Mouse (Mus musculus): ENCODE measurements around the gene Klf7.

The Klf7 gene

DNA sequence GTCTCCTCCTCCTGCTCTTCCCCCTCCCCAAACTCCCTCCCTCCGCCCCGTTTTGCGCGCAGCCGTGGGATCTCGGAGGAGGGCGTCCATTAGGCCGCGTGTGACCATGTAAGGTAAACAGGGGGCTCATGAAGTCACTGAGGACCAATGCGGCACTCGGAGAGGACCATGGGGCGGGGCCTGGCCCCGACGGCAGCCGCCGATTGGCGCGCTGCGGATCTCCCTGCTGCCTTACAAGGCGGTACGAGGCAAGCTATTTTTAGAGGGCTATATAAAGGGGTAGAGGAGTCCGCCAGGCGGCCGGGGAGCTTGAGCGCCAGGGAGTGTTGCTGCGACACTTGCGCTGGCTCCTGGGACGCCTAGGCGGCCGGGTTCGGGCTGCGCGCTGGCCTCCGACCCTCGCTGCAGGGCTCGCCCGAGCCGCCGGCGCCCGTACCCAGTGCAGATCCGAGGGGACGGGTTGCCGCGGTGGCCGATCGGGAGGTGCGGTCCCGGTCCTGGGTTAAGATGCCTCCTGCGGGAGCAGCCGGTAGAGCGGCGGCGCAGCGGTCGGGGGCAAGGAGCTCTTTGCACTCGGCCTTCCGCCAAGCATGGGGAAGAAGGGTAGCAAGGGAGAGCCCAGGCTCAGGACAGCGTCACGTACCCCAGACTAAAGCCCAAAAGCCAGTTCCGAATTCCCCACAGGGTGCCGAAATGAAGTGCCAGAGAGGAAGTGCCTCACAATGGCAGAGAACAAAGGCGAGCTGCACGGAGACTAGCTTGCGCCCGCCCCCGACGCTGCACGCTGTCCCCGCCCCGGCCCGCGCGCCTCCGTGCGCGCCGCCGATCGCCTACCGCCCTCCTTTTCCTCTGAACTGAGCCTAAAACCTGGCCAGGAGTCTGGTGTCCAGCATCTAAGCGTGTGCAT, at the start of gene Klf7:
Gene Klf7 (minus strand): TSS at position 724 of the 907 bp plus-strand sequence.
- under 1% methylated on average over 82 of the region's 82 CpGs for WGBS

GRCm38 (mm10) chr1:64164526-64165062, 42.5 kb upstream of the Klf7 start:
- 93% methylated on average over 5 of the region's 5 CpGs for WGBS

DNA sequence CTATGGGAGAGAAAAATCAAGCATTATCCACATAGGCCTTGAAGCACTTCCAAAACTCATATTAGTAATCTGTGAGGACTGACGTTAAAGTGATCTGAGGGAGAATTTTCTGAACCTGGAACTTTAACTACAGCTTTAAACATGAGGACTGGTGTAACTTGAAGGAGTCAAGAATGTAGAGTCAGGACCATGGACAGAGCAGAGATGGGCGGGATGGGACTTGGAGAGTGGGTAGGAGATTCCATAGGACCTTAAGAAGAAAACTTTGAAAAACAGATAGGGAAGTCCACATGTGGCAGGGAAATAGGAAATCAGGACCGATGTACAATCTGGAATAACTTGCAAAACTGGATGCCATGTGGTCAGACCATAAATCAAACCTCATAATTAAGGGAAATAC, 36.7 kb upstream of the Klf7 start:
- WGBS: 81% methylated on average over 3 of the region's 3 CpGs

DNA sequence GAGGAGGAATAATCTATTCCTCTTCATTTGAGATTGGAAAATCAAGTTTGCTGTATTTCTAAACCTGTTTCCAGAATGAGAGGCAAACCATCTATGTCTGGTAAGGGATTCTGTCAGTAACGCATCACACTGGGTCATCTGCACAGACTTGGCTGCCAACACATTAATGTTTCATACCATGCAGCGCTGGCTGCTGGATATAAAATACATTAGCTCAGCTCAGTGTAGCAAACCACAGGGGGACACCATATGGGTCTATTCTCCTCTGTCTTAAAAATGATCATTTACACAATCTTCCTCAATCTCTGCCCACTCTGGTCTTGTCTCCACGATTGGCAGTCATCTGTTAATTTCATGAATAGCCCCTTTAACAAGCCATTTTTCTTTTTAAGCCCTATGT, 27.1 kb upstream of the Klf7 start:
- 81% methylated on average over 3 of the region's 3 CpGs for WGBS

DNA sequence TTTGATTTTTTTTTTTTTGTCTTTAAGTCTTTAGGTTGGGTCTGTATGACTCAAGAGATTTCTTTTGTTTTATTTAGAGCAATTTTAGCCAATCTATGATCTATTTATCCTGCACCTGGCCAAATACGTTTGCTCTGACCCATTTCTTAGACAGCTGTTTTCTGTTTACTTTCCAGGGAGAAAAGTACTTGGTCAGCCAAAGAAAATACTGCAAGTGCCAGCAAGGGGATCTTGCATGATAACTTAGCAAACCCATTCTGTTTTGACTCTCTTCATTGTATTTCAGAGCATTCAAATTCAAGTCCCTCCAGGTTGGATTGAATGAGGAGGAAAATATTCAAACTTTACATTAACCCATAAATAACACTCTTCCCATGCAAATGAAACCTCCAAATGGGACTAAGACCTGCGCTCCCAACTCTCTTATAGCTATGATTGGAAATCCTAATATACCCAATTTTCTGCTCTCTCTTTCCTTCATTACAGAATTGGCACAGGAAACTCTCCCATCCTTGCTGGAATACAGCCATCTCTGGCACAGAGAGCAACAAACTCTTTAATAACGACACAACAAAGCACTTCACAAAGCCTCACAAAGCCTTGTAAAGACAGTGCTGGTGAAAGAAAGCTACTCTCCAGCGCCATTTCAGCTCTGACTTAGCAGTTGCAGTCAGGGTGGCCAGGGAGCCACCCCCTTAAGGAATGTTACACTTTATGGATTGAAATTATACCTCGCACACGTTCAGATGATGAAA, 20.8 kb upstream of the Klf7 start:
- WGBS: 48% methylated on average over 6 of the region's 6 CpGs

DNA sequence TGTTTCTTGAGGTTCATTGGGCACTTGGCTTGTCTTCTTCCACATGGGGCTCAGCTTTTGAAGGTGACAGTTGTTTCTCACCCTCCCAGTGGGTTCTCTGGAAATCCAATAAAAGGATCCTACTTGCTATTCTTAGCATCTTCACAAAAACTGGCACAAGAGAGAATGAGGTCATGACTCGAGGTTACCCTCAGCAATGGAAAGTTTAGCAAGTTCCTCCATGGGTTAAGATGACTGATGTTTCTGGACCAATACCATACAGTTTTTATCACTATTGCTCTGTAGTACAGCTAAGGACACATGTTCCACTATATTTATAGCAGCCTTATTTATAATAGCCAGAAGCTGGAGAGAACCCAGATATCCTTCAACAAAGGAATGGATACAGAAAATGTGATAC, 12.4 kb upstream of the Klf7 start:
- 77% methylated on average over 1 of the region's 1 CpGs for WGBS

GRCm38 (mm10) chr1:64126822-64127221, 4.7 kb upstream of the Klf7 start:
- 71% methylated on average over 2 of the region's 2 CpGs for WGBS

GRCm38 (mm10) chr1:64122466-64122830, 366 bp upstream of the Klf7 start:
- WGBS: 9% methylated on average over 9 of the region's 9 CpGs

GRCm38 (mm10) chr1:64120811-64121515, 1.1 kb downstream of the Klf7 start:
- WGBS: under 1% methylated on average over 25 of the region's 25 CpGs

- under 1% methylated on average over 13 of the region's 13 CpGs for WGBS
Observed at GRCm38 (mm10) chr1:64120421-64120810, 1.7 kb downstream of the Klf7 start.

DNA sequence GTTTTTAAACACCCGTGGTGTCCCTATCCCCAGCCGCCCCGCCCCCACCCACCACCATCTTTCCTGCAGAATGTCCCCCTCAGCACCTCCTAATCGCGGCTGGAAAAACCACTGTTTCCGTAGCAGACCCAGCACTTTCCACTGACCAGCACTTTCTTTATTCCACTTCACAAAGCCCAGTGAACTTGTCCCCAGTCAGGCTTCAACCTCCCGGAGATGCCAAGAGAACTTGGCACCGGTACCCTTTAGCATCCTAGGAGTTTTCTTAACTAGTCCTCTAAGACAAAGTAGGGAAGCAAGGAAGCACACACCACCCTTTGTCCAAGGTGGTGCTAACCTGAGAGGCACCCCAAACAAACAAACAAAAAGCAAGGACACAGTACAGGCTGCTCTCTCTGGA, 2.2 kb downstream of the Klf7 start:
- WGBS: 2% methylated on average over 8 of the region's 8 CpGs

DNA sequence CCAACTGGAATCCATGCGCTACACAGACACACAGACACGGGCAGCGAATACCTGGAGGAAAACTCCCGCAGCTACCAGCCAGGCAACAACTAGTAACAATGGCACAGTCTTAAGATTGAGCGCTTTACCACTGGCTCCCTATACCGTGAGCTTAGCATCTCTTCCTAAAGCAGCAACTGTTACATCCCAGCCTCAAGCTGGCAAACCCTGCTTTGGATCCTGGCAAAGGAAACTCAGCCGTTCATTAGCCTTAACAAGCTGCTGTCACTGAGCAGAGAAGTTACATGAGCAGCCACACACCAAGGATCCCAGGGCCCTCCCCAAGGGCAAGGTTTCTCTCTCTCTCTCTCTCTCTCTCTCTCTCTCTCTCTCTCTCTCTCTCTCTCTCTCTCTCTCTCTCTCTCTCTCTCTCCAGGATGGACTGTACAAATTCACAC, 2.7 kb downstream of the Klf7 start:
- 2% methylated on average over 7 of the region's 7 CpGs for WGBS

DNA sequence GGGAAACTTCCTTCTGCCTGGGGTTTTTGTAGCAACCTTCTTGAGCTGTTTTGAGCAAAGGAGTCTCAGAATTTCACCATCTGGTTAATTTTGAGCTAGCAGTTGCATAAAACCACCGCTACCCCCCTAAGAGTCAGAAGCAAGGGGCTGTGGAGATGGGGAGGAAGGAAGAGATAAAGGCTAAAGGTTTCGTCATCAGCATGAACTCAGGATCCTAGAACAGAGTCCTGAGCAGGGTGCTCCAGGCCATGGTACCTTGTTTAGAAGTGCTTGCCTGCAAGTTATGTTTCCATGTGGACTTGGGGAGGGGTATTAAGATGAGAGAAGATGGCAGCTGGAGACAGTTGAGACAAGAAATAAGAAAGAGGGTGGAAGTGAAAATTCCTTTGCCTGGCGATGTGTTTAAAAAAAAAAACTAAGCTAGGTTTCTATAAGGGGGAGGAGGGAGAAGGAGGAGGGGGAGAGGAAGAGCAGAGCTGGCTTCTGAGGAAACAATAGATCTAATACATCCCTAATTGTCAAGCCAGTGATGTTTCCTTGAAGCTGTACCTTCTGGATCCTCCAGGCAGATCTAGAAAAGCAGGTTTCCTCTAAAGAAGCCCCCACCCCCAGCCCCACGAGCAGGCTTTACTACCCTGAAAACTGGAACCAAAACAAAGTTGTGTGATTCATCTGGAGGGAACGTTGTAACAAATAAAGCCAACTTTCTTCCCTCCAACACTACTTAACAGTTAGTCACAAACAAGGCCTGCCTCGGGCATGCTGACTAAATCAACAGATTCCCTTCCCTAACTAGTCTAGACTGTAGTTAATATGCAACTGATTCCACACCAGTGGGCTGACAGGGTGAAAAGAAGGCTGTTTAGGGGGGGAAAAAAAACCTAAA, 3.6 kb downstream of the Klf7 start:
- WGBS: 6% methylated on average over 6 of the region's 6 CpGs

- 18% methylated on average over 11 of the region's 11 CpGs for WGBS
Observed at GRCm38 (mm10) chr1:64117478-64118284, 4.4 kb downstream of the Klf7 start.

GRCm38 (mm10) chr1:64116746-64117455, 5.2 kb downstream of the Klf7 start:
- WGBS: 14% methylated on average over 6 of the region's 6 CpGs

- WGBS: 47% methylated on average over 3 of the region's 3 CpGs
Observed at GRCm38 (mm10) chr1:64114579-64114978, 7.5 kb downstream of the Klf7 start.

DNA sequence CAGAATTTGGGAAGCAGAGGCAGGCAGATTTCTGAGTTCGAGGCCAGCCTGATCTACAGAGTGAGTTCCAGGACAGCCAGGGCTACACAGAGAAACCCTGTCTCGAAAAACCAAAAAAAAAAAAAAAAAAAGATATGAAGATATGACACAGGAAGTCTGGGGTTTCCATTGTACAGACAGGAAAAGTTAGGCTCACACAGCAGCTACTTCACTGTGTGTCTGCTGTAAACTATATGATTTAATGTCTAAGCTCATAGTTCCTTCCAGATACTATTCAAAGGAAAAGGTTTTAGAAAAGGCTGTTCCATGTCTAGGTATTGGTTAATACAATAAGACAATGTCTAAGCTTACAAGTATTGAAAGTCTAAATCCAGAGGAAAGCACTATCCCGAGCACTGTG, 13.4 kb downstream of the Klf7 start:
- WGBS: 75% methylated on average over 3 of the region's 3 CpGs

DNA sequence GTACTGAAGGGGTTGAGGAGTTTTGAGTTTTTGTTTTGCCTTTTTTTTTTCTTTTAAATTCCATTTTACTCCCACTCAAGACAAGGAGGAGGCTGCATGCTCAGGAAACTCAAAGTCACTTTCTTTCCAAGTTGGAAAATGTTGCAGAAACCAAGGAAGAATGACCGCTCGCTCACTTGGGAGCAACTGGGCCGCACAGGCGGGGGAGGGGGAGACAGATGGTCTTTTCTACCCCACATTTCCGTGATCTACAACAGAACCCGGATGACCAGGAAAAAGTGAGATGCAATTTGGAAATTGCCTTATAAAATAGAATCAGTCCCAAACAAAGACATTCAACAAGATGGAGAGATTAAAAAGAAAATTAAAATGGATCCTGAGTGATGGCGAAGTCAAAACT, 14.6 kb downstream of the Klf7 start:
- WGBS: 50% methylated on average over 7 of the region's 7 CpGs

- WGBS: 29% methylated on average over 5 of the region's 5 CpGs
Observed at GRCm38 (mm10) chr1:64106127-64106526, 16.0 kb downstream of the Klf7 start.

All from cerebral cortex, adult 2 months (tissue).